Mouse (Mus musculus) gastrocnemius, adult 18-20 months (tissue): Measurements from ENCODE around the gene Tlnrd1. TPM values are rescaled to one million over a fixed set of nuclear protein-coding genes. Genes with fewer than 3 reads are reported as not detected.

Experiments
- DNase-seq: peaks from one replicate; pipeline ENCODE4 v3.0.0; 2021; ENCODE audit warnings: low spot score
- total RNA-seq, 2 experiments: library from RNA; stranded (reverse); gene quantifications; 2 replicates each; pipeline ENCODE4 v1.2.3; 2021

Gene Tlnrd1
- total RNA-seq, 2 experiments from 2014 or later: 1.4 to 3.6 TPM

- DNase-seq: no peak
These were observed 922 bp upstream of the Tlnrd1 start for GRCm38 (mm10) chr7:83884921-83885532.

- DNase-seq: peak; percentile 58
These were observed 657 bp downstream of the Tlnrd1 start for GRCm38 (mm10) chr7:83883276-83884020.

GRCm38 (mm10) chr7:83882633-83883275, 1.4 kb downstream of the Tlnrd1 start:
- DNase-seq: peak; percentile 33

GRCm38 (mm10) chr7:83882150-83882632, 1.9 kb downstream of the Tlnrd1 start:
- peak; percentile 14 for DNase-seq

- DNase-seq: no peak
These were observed 5.2 kb downstream of the Tlnrd1 start for GRCm38 (mm10) chr7:83878676-83879448.

- DNase-seq: no peak
These were observed 7.0 kb downstream of the Tlnrd1 start for GRCm38 (mm10) chr7:83877088-83877487.

GRCm38 (mm10) chr7:83869839-83870543, 14.1 kb downstream of the Tlnrd1 start:
- no peak for DNase-seq

- no peak for DNase-seq
These were observed 15.9 kb downstream of the Tlnrd1 start for GRCm38 (mm10) chr7:83868200-83868599.

GRCm38 (mm10) chr7:83863554-83863953, 20.6 kb downstream of the Tlnrd1 start:
- no peak for DNase-seq

GRCm38 (mm10) chr7:83859378-83860083, 24.6 kb downstream of the Tlnrd1 start:
- peak; percentile 45 for DNase-seq

GRCm38 (mm10) chr7:83857921-83858320, 26.2 kb downstream of the Tlnrd1 start:
- DNase-seq: no peak

GRCm38 (mm10) chr7:83857208-83857488, 27.0 kb downstream of the Tlnrd1 start:
- no peak for DNase-seq

- DNase-seq: peak; percentile 48
These were observed 27.5 kb downstream of the Tlnrd1 start for GRCm38 (mm10) chr7:83856353-83857207.

- DNase-seq: no peak
These were observed 28.9 kb downstream of the Tlnrd1 start for GRCm38 (mm10) chr7:83855203-83855602.

GRCm38 (mm10) chr7:83852381-83853380, 31.4 kb downstream of the Tlnrd1 start:
- no peak for DNase-seq

GRCm38 (mm10) chr7:83851569-83852380, 32.3 kb downstream of the Tlnrd1 start:
- DNase-seq: no peak
